Mouse (Mus musculus) heart, adult 2 months (tissue): ENCODE results near the gene Pmch.

ENCODE experiments used
- CTCF ChIP-seq: fragments of 200-600 bp; IDR thresholded peaks from 2 replicates; pipeline ENCODE4 v1.8.1; 2022; ENCODE audit warnings: antibody characterized with exemption, mild to moderate bottlenecking, moderate library complexity
- EP300 ChIP-seq: fragments of 200-500 bp; IDR thresholded peaks from 2 replicates; pipeline ENCODE4 v1.6.1; 2011; ENCODE audit warnings: low read depth, low read length, control low read depth; ENCODE audit not compliant: insufficient read depth
- POLR2A ChIP-seq: fragments of 200-500 bp; IDR thresholded peaks from 2 replicates; pipeline ENCODE4 v1.6.1; 2011; ENCODE audit warnings: mild to moderate bottlenecking, low read depth, low read length, control low read depth; ENCODE audit not compliant: insufficient read depth

DNA sequence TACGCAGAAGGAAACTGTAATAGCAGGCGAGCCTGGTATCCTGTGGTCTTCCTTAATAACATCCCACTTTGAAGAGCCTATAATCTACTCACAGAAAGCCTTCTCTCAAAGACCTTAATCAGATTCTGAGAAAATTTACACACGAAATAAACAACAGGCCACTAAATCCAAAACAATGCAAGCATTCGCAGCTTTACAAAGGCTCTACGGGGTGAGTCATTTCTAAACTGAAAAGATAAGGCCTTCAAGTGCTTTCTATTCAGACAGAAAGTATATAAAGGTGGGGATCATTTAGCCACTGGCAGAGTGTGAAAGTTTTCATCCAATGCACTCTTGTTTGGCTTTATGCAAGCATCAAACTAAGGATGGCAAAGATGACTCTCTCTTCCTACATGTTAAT, at the start of gene Pmch:
- TF ChIP-seq EP300 (no peak), CTCF (no peak), POLR2A (no peak)
